Mouse (Mus musculus) hindbrain, embryonic 16.5 days (tissue): ENCODE measurements at regions not wholly inside any gene's neighbourhood (a gene's known extent, or its start where the extent isn't known, plus 50 kb on each side); places are given as distances from the start of the nearest gene placed in this dataset.

Experiments used
- ATAC-seq: fragments of 200-750 bp; cut with Nextera tagmentation; 2 replicates; pipeline ENCODE4 v1.8.0; 2017; ENCODE audit warnings: moderate TSS enrichment, moderate library complexity
- H3K27ac ChIP-seq: fragments of 300-500 bp; sonication (generic); 2 replicates; pipeline ENCODE4 v1.5.1; 2014; ENCODE audit warnings: low read depth, mild to moderate bottlenecking, control low read depth, low read length, moderate library complexity
- H3K27me3 ChIP-seq: fragments of 300-500 bp; sonication (generic); replicated peaks from 2 replicates; pipeline ENCODE4 v1.6.1; 2014; ENCODE audit warnings: low read length; ENCODE audit not compliant: control insufficient read depth, insufficient read depth
- H3K36me3 ChIP-seq: fragments of 300-500 bp; sonication (generic); 2 replicates; pipeline ENCODE4 v1.6.1; 2014; ENCODE audit warnings: mild to moderate bottlenecking, low read length, moderate library complexity, mixed read lengths; ENCODE audit not compliant: control insufficient read depth, insufficient read depth
- H3K4me1 ChIP-seq: fragments of 300-500 bp; sonication (generic); 2 replicates; pipeline ENCODE4 v1.6.1; 2014; ENCODE audit warnings: low read depth, low read length; ENCODE audit not compliant: control insufficient read depth, insufficient read depth
- H3K4me2 ChIP-seq: fragments of 300-500 bp; sonication (generic); 2 replicates; pipeline ENCODE4 v1.6.1; 2014; ENCODE audit warnings: mild to moderate bottlenecking, low read length, control low read depth, moderate library complexity
- H3K4me3 ChIP-seq: fragments of 300-500 bp; sonication (generic); 2 replicates; pipeline ENCODE4 v1.5.1; 2014; ENCODE audit warnings: mild to moderate bottlenecking, low read length, control low read depth, moderate library complexity
- H3K9ac ChIP-seq: fragments of 300-500 bp; sonication (generic); 2 replicates; pipeline ENCODE4 v1.6.1; 2014; ENCODE audit warnings: low read depth, mild to moderate bottlenecking, control low read depth, low read length, moderate library complexity
- H3K9me3 ChIP-seq: fragments of 300-500 bp; sonication (generic); 2 replicates; pipeline ENCODE4 v1.6.1; 2014; ENCODE audit warnings: mild to moderate bottlenecking, low read length, moderate library complexity; ENCODE audit not compliant: control insufficient read depth
- WGBS: fragments of 180-500 bp; shearing (Covaris S2); extraction: QIAGEN DNeasy Blood & Tissue Kit; methylation state at CpG from one replicate; pipeline ENCODE4 v1.1.7; 2014; 5-methylcytosine and 5-hydroxymethylcytosine counted together

DNA sequence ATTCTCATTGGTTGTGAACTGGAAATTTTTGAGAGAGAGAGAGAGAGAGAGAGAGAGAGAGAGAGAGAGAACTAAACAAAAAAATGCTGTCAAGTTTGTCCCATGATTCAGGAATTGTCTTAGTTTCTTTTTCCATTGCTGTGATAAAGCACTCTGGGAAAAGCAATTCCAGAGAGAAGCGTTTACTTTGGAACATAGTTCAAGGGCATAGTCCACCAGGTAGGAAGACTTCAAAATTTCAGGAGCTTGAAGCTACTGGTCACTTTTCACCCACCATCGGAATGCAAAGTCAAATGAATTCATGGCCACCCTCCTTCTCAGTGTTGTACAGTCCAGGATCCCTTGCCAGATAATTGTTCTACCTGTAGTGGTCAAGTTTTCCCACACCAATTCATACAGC is 478.8 kb upstream of the Pappa start:
- no peak overlapping the region for H3K4me2 ChIP-seq
- H3K27me3 ChIP-seq: no peaks in the 10 kb centered on the region
- H3K4me3 ChIP-seq: no peak overlapping the region
- 96% methylated on average over 2 of the region's 2 CpGs for WGBS
- no peak overlapping the region for H3K27ac ChIP-seq
- H3K9me3 ChIP-seq: no peaks in the 10 kb centered on the region
- ATAC-seq: no peak
- no peaks in the 10 kb centered on the region for H3K4me1 ChIP-seq
- no peak overlapping the region for H3K9ac ChIP-seq
- no peaks in the 10 kb centered on the region for H3K36me3 ChIP-seq

DNA sequence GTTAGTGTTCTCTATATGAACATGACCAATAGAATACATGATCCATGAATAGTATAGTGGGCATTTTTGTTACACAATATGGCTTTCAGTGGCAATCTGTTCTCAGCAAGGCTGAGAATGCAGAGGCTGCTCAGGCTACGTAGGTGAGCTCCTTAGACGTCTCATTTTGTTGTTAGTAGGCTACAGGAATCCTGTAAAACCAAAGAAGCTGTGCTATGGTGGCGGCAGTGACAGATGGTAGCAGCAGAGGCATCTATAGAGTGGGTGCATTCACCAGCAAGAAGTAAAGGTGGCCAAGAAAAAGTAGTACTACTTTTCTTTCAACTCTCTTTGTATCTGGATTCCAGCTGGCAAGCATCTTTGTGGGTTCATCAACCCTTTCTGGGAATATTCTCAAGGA is 469.8 kb upstream of the Pappa start:
- H3K9me3 ChIP-seq: no peaks in the 10 kb centered on the region
- H3K4me2 ChIP-seq: no peak overlapping the region
- H3K4me1 ChIP-seq: no peaks in the 10 kb centered on the region
- WGBS: 79% methylated on average over 3 of the region's 3 CpGs
- no peaks in the 10 kb centered on the region for H3K27me3 ChIP-seq
- H3K4me3 ChIP-seq: no peak overlapping the region
- H3K9ac ChIP-seq: no peak overlapping the region
- no peak overlapping the region for H3K27ac ChIP-seq
- no peaks in the 10 kb centered on the region for H3K36me3 ChIP-seq
- ATAC-seq: no peak

DNA sequence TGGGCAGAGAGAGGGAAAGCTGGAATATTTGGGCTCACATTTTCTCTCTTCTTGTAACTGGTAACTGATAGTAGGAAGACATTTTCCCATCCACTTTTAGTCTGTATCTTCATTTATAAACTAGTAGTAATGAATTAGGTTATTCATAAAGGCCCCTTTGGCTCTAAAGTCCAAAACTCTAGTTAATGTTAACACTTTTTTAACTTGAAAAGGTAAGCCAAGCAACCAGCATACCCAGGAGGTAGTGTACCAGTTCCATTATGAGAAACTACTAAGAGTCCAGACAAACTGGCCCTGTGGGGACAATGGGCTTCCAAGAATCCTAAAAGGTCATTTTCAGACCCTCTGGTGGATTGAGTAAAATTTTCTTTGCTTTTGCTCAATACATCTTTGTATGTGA is 468.4 kb upstream of the Pappa start:
- H3K27me3 ChIP-seq: no peaks in the 10 kb centered on the region
- no peak for ATAC-seq
- no peak overlapping the region for H3K9ac ChIP-seq
- H3K4me1 ChIP-seq: no peaks in the 10 kb centered on the region
- H3K4me3 ChIP-seq: no peak overlapping the region
- no peak overlapping the region for H3K27ac ChIP-seq
- no peaks in the 10 kb centered on the region for H3K9me3 ChIP-seq
- no peak overlapping the region for H3K4me2 ChIP-seq
- no peaks in the 10 kb centered on the region for H3K36me3 ChIP-seq

DNA sequence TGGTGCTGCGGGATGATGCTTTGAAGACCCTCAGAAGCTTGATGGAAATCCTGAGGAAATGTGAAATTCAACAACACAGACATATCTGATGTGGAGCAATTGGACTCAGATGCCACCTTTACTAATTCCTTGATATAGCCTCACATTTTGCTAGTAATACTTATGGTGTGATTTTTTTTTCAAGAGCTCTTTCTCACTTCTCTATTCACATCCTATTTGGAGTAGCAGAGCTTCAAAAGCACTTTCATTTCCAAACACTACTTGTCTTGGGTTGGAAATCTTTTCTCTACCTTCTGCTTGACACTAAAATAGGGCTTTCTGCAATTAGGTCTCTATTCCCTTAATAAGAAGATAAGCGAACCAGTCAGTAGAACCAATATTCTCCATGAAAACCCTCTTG is 460.3 kb upstream of the Pappa start:
- Histone ChIP-seq H3K27ac (no peak overlapping the region), H3K4me3 (no peak overlapping the region), H3K27me3 (no peaks in the 10 kb centered on the region), H3K4me2 (no peak overlapping the region), H3K9ac (no peak overlapping the region), H3K9me3 (no peaks in the 10 kb centered on the region), H3K4me1 (no peaks in the 10 kb centered on the region), H3K36me3 (no peaks in the 10 kb centered on the region)
- WGBS: 92% methylated on average over 2 of the region's 2 CpGs
- ATAC-seq: no peak

DNA sequence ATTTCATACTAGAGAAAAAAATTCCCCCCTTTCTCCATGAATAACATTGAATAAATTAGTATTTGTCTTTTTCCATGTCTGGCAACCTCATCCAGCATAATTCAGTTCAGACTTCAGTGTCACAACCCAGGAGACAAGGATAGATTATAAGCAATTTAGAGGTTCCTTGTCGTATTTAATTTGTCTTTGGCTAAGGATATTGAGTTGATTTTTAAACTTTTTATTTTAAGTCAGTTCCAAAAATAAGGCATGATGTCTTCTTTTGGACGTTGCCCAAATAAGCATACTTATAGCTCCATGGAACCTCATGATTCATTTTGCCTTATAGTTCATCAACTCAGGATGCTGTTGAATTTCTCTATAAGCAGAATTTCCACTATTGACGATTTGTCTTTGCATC is 456.0 kb upstream of the Pappa start:
- ATAC-seq: no peak
- WGBS: 87% methylated on average over 3 of the region's 3 CpGs

DNA sequence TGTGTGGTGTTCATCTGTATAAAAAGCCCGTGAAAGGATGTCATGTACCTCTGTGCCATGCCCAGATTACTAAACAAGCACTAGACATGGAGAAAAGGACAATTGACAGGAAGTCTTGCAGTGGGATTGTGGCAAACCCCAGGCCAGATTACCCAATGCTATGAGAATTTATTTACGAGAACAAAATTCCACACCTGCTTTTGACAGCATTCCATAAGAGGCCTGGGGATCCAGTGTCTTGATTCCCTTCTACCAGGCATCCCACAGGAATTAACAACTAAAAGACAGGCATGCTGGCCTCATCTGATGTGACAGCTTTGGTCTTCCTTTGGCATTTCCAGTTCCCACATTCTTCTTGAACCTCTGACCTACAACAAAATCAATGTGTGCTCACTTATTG is 454.3 kb upstream of the Pappa start:
- H3K4me1 ChIP-seq: no peaks in the 10 kb centered on the region
- H3K9me3 ChIP-seq: no peaks in the 10 kb centered on the region
- H3K9ac ChIP-seq: no peak overlapping the region
- H3K4me2 ChIP-seq: no peak overlapping the region
- H3K27me3 ChIP-seq: no peaks in the 10 kb centered on the region
- WGBS: 88% methylated on average over 2 of the region's 2 CpGs
- H3K27ac ChIP-seq: no peak overlapping the region
- no peak for ATAC-seq
- no peaks in the 10 kb centered on the region for H3K36me3 ChIP-seq
- H3K4me3 ChIP-seq: no peak overlapping the region

More for the DNA sequence above, 456.0 kb upstream of the Pappa start:
- H3K27ac ChIP-seq: no peak overlapping the region
- no peak overlapping the region for H3K9ac ChIP-seq
- H3K4me2 ChIP-seq: no peak overlapping the region
- H3K36me3 ChIP-seq: no peaks in the 10 kb centered on the region
- H3K4me1 ChIP-seq: no peaks in the 10 kb centered on the region
- H3K9me3 ChIP-seq: no peaks in the 10 kb centered on the region
- no peaks in the 10 kb centered on the region for H3K27me3 ChIP-seq
- H3K4me3 ChIP-seq: no peak overlapping the region

DNA sequence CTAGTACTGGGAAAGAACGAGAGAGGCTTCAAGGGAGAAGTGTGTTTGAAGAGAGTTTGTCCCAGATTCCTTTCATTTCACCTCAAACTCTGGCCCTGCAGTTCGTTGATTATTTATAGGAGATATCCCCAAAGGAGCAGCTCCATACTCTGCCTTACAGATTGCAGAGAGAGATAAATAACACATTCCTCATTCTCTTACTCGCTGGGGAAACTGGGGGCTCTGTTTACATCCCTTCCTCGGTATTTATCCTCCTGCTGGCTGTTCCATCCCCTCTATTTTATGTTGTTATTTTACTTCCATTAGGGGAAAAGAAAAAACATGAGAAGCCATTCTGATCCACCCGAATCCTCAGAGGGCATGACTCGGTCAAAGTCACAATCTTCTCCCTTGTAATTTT is 447.5 kb upstream of the Pappa start:
- 54% methylated on average over 6 of the region's 6 CpGs for WGBS
- ATAC-seq: no peak
- Histone ChIP-seq H3K4me3 (no peak overlapping the region), H3K36me3 (no peaks in the 10 kb centered on the region), H3K4me1 (no peaks in the 10 kb centered on the region), H3K9ac (no peak overlapping the region), H3K27me3 (no peaks in the 10 kb centered on the region), H3K27ac (no peak overlapping the region), H3K4me2 (no peak overlapping the region), H3K9me3 (no peaks in the 10 kb centered on the region)

DNA sequence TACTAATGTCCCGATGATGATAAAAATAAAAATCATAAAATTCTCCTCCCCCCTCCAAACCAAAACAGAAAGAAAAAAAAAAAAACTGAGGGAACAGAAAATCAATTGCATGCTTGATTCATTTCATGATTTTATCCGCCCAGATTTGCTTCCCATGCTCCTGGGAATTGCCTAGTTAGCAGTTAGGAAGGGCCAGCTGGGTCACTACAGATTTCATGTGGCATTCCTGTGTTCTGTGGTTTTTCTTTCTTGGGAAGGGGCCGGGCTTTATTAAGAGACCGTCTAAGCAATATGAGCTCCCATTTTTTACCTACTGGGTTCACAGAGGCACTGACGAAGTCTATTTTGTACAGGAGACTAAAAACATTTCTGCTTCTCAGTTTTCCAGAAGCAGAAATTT is 447.1 kb upstream of the Pappa start:
- Histone ChIP-seq H3K27ac (no peak overlapping the region), H3K4me2 (no peak overlapping the region), H3K4me3 (no peak overlapping the region), H3K9ac (no peak overlapping the region), H3K27me3 (no peaks in the 10 kb centered on the region), H3K36me3 (no peaks in the 10 kb centered on the region), H3K9me3 (no peaks in the 10 kb centered on the region), H3K4me1 (no peaks in the 10 kb centered on the region)
- no peak for ATAC-seq
- 65% methylated on average over 5 of the region's 5 CpGs for WGBS

DNA sequence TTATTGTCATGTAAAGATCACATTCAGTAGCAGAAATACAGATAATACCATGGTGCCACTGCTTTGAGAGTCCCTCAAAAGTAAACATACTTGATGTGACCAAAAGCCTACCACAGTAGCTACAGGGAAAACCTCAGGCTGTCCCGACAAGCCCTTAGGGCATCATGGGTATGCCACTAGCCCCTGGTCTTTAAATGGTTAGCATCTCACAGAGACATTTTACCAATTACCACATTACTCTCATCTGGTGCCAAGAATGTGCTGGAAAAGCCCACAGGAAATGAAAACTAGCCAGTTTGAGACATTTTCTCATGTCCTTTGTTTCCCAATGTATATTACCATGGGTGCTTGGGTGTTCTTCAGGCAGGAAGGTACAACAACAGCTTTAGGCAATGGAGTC is 439.3 kb upstream of the Pappa start:
- ATAC-seq: no peak
- Histone ChIP-seq H3K4me3 (no peak overlapping the region), H3K27ac (no peak overlapping the region), H3K9ac (no peak overlapping the region), H3K4me2 (no peak overlapping the region), H3K9me3 (no peaks in the 10 kb centered on the region), H3K36me3 (no peaks in the 10 kb centered on the region), H3K27me3 (no peaks in the 10 kb centered on the region), H3K4me1 (no peaks in the 10 kb centered on the region)
- 85% methylated on average over 1 of the region's 1 CpGs for WGBS

DNA sequence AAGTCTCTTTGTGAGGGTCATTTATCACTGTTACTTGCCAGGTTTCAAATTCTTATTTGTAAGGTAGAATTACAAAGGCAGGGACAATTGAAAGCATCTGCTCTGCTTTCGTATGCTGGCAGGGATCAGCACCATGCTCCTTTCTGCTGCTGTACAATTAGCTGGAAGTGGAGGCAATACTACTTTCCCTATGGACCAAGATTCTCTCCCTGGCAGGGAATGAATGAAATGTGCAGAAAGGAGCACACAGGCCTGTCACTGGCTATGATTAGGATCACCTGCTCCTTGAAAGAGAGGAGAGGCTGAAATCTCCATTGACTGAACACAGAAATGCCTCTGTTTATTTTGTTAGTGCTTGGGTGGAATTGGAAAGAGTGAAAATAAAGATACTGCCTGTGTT is 427.8 kb upstream of the Pappa start:
- 50% methylated on average over 1 of the region's 1 CpGs for WGBS
- H3K4me1 ChIP-seq: no peaks in the 10 kb centered on the region

More for the DNA sequence above, 427.8 kb upstream of the Pappa start:
- no peak overlapping the region for H3K27ac ChIP-seq
- peak; percentile 72 for ATAC-seq
- no peaks in the 10 kb centered on the region for H3K36me3 ChIP-seq
- H3K4me3 ChIP-seq: no peak overlapping the region
- H3K27me3 ChIP-seq: no peaks in the 10 kb centered on the region
- no peak overlapping the region for H3K9ac ChIP-seq
- H3K4me2 ChIP-seq: no peak overlapping the region
- no peaks in the 10 kb centered on the region for H3K9me3 ChIP-seq
